Mouse (Mus musculus): ENCODE data around the gene Fam110a.

- TF ChIP-seq POLR2A (IDR thresholded peaks at IDR 0.05; ENCODE audit: insufficient read depth, low read depth, low read length) (no peak), CTCF (IDR thresholded peaks at IDR 0.05) (0 out of 2 replicates have a peak, but pooled peaks have one; percentile 18), EP300 (IDR thresholded peaks at IDR 0.05; ENCODE audit: insufficient read depth, low read depth, low read length) (0 out of 2 replicates have a peak, but pooled peaks have one; percentile 41)
Measured at GRCm38 (mm10) chr2:151938780-151939200, 41.2 kb downstream of the Fam110a start.

All from heart, adult 2 months (tissue).